Mouse (Mus musculus): Measurements from ENCODE around the gene Agpat4.

DNA sequence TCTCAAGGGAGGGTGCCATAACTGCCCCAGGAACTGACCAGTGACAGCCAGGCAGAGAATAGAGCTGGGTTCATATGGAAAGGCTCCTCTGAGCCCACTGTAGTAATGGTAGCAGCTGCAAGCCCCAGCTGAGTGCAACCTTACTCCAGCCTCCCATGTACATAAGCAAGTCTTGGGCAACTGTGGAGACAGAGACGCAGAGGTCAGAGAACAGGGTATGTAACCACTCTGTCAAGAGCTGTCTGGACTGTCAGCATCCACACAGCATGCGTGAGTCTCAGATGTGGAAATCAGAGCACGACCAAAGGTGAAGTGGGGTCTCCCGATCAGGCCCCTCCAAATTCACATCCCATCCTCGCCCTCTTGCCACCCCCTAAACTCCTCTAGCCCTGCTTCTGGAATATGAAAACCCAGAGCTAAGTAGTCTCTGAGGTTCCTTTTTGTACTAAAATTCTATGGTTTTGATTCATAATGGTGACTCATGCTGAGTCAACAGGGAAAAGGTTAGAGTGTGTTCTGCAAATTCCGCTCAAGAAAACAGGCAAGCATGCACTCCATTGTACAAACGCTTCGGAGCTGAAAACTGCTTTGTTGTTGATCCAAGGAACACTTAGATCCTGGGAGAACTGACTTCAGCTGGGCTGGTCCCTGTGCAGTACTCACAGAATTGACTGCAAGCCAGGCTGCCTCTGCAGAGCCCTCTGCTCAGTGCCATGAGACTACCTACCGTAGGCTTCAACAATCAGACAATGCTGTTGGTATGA, 23.5 kb upstream of the Agpat4 start:
- TF ChIP-seq CHD2 (IDR thresholded peaks at IDR 0.05; ENCODE audit: low read depth, low read length) (no peak), MAFK (IDR thresholded peaks at IDR 0.05; ENCODE audit: insufficient read depth, low read depth, low read length) (no peak), ZC3H11A (IDR thresholded peaks at IDR 0.05; ENCODE audit: borderline replicate concordance, low read depth, low read length) (no peak), ZNF384 (IDR thresholded peaks at IDR 0.05; ENCODE audit: low read depth, low read length) (no peak)

All from ES-E14 (cell line).